Mouse (Mus musculus) CH12.LX (cell line): Measurements from ENCODE around the gene Eya2.

Source experiments
- EP300 ChIP-seq: IDR thresholded peaks from 2 replicates; pipeline ENCODE4 v1.6.1; 2011; ENCODE audit warnings: low read length, improper control_type of control experiment
- NELFE ChIP-seq: IDR thresholded peaks from 2 replicates; pipeline ENCODE4 v1.6.1; 2011; ENCODE audit warnings: low read depth, low read length, improper control_type of control experiment
- RAD21 ChIP-seq: IDR thresholded peaks from 2 replicates; pipeline ENCODE4 v1.6.1; 2011; ENCODE audit warnings: low read depth, mild to moderate bottlenecking, low read length, improper control_type of control experiment, moderate library complexity

DNA sequence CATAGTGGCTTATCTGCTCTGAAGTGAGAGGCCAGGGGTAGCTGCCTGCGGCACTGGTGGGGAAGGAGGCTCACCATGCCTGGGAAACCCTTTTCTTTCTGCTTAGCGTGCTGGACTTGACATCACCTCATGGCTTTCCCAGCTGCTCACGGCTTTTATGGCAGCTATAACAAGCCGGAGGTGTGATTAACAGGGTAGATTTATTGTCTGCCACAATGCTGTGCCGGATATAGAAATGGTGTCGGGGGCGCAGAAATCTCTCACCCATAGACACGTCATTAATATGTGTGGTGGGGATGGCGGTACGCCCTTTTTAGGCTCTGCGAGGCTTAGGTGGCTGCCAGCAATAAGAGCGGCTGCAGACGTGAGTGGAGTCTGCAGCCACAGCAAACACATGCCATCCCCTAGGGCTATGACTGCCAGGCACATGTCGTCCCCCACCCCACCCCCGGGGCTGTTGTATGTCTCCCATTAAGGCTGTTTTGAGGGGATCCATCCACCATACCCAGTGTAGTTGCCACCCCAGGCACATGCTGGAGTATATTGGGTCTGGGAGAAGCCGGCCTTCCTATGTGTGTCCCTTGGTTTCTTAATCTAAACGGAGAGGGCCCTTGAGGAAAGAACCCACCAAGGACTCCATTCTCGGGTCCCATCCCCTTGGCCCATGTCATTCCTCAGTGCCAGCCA lies 137.9 kb downstream of the Eya2 start:
- TF ChIP-seq NELFE (no peak), EP300 (no peak), RAD21 (no peak)
